Mouse (Mus musculus) T-helper 1 cell (primary cell): ENCODE results near the gene Nmu.

ENCODE experiments used
- in situ Hi-C: fragments of 300-600 bp; cut with MboI, MseI; formaldehyde crosslinking; loops from one replicate; pipeline ENCODE4 v1.15.1; 2025; ENCODE audit warnings: high pct_unique_total_duplicates

Gene Nmu

GRCm38 (mm10) chr5:76363453-76364104 lies at the start of gene Nmu:
TSS of gene Nmu (minus strand) at chr5:76363788.
- in situ Hi-C loops = no loop called here

- in situ Hi-C loops = no loop called here
Measured at GRCm38 (mm10) chr5:76411697-76412096, 48.1 kb upstream of the Nmu start.

DNA sequence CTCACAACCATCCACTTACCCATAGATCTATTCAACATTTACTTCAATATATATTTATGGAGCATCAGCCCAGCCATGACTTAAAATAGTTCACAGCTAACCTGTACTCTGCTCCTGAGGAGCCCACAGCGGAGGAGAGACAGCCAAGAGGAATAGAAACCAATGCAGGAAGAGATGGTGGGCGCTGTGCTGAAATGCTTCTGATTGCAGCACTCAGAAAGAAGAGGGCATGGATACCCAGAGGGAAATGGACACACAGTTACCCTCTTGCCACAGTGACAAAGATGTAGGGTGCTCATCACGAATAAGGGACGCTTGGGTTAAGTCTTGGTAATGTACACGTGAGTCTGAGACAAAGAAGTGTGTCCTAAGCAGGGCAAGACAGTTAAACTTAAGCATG lies 30.8 kb upstream of the Nmu start:
- in situ Hi-C loops = loop anchor here (10.0 kb wide), 1 partner anchor 1210 kb away; no protein-coding TSS in a partner anchor

DNA sequence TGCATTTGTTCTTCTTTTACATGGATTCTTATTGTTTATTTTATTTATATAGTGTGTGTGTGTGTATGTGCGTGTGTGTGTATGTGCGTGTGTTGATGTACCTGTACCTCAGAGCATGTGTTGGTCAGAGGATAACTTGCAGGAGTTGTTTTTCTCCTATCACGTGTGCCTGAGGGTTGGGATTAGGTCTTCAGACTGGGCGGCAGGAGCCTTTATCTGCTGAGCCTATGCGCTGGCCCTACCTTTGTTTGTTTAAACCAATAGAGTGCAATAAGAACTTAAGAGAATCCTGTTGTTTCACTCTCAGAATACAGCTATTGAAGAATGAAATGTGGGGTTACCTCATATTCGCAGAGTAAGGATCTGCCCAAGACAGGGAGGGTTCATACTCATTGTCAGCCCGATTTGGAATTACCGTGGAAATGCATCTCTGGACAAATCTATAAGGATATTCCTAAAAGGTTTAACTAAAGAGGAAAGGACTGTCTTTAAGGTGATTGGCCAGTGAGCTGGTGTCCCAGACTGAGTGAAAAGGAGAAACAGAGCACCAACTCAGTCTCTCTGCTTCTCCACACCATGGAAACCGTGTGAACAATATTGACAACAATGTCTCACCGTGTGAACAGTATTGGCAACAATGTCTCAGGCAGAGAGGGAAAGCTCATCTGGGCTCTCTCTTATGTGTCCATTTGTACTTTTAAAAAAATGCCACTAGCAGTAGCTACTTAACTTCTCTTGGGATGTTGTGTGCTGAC lies 25.6 kb upstream of the Nmu start:
- in situ Hi-C loops = no loop called here

DNA sequence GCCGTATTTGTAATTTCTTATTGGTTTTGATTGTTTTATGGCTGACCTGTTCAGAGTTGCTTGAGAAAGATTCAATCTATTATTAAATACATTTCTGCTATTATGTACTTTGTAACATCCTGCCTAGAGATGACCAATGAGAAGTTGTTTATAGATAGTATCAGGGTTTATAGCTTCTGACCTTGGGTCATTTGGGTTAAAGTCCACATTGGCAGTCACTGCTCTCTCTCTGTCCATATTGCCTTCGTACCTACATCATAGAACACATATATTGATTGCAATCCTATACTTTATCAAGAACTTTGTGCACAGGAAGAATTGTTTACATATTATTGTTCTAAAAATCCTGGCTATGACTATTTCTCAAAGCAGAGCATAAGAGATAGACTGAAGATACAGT lies 24.9 kb upstream of the Nmu start:
- in situ Hi-C loops = no loop called here

- in situ Hi-C loops = no loop called here
Measured at GRCm38 (mm10) chr5:76383673-76384072, 20.1 kb upstream of the Nmu start.

DNA sequence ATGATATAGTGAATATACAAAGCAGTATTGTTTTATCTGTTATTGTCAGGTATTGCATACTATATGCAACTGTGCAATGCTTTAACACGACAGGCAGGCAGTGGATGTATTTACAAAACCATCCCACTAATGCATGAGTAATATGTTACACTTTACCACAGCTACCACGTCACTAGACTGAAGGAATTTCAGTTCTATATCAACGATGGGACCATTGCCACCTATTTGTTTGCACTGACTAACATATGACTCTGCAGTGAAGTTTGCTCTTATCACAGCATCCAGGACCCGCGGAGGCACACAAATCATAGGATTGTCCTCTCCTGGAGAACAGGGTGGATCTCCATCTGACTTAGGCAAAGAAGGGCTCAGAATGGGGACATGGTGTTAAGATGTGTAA lies 18.2 kb upstream of the Nmu start:
- in situ Hi-C loops = no loop called here

- in situ Hi-C loops = no loop called here
Measured at GRCm38 (mm10) chr5:76379216-76379615, 15.6 kb upstream of the Nmu start.

DNA sequence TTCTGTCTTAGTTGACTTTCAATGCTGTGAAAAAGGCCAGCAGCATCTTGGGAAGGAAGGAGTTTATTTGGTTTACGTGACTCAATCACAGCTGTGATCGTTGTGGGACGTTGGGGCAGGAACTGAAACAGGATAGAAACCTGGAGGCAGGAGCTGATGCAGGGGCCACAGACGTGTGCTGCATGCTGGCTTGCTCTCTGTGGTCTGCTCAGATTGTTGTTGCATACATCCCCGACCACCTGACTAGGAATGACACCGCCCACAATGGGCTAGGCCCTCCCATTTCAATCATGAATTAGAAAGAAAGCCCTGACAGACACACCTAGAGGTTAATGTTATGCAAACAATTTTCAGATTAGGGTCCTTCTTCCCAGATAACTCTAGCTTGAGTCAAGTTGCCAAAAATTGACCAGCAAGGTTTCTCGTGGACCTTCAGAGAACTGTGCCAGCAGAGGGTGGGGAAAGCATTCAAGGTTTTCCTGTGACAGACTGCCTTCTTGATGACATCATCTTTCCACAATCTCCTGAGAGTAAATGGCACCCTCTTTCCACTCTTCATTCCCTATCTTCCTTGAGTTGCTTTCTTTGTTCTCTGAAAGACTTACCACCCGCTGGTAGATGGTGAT lies 5.7 kb upstream of the Nmu start:
- in situ Hi-C loops = no loop called here

GRCm38 (mm10) chr5:76365406-76365805 lies 1.8 kb upstream of the Nmu start:
- in situ Hi-C loops = no loop called here

DNA sequence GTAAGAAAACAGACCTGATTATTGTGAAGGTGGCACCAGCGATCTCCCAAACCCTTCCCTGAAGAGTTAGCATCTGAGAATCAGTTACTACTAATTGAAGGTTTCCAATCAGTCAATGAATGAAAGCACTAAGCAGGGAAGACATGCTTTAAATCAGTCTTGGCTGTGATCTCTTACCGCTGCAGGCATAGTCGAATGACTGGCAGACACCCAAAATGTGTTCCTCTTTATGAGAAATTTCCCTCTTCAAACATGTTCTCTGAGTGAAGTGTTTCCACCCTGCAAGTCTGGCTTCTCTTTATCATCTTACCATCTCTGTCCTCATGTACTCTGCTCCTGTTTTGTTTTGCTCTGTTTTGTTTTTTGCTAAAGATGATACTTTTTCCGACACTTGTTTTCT lies 2.8 kb downstream of the Nmu start:
- in situ Hi-C loops = no loop called here

DNA sequence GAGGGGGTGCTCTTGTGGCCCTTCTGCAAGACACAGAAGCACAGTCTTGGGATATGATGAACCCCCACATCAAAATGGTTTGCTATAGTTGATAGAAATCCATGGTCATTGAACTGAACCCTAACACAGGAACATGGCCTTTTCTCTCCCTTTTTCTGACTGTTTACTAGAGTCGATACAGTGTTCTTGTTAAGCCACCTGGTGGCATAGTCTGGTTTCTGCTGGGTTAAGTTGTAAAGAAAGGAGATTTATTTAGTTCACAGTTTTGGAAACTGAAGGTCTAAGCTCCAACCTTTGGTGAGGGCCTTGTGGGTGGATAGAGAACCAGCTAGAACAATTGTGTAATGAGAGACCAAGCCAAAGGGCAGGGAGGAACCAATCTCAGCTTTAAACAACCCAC lies 3.5 kb downstream of the Nmu start:
- in situ Hi-C loops = no loop called here

DNA sequence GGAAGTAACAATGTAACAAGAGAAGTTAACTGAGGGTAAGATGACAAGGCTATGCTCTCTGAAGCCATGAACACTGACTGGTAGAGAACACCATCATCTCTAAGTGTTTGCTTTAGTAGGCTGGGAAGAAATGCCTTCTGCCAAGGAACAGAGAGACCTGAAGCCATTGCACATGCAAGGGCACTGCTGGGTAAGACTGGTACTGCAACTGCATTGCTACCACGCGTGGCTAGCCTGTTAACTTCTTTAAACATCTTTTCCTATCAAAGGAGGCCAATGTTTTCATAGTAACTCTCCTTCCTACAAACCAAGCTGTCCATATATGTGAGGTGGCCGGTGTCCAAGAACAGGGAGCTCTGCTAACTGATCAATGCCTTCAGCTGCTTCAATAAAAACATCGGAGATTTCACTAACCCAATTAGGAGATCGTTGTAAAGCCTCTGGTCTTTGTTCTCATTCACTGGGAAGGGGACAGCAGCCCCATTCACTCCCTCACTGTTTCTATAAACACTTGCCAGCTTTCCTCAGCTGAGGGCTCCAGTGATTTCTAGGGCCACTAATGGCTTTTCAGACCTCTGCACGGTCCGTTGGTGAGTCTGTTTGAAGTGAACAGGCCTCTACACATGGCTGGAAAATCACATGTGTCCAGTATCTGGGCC lies 11.5 kb downstream of the Nmu start:
- in situ Hi-C loops = no loop called here

DNA sequence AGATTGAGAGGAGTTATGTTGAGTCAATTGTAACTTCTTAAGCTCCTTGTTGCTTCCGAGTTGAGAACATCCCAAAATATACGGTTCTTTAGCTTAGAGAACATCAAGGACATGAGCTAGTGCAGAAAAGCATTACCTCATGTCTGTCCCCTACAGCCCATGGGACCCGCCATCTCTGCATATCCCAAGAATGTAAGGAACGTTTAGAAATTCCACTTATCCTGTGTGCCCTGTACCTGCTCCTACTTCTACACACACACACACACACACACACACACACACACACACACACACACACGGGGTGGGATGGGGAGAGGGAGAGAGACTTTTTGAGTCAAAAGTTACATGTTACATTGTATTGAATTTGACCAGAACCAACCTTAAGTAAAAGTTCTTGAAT lies 12.1 kb downstream of the Nmu start:
- in situ Hi-C loops = no loop called here

GRCm38 (mm10) chr5:76346137-76346536 lies 17.5 kb downstream of the Nmu start:
- in situ Hi-C loops = loop anchor here (10.0 kb wide), 1 partner anchor 1471 kb away; no protein-coding TSS in a partner anchor

GRCm38 (mm10) chr5:76340931-76341330 lies 22.7 kb downstream of the Nmu start:
- in situ Hi-C loops = loop anchor here (10.0 kb wide), 1 partner anchor 1466 kb away; no protein-coding TSS in a partner anchor

GRCm38 (mm10) chr5:76337100-76337499 lies 26.5 kb downstream of the Nmu start:
- in situ Hi-C loops = no loop called here

- in situ Hi-C loops = no loop called here
Measured at GRCm38 (mm10) chr5:76333833-76334232, 29.8 kb downstream of the Nmu start.

DNA sequence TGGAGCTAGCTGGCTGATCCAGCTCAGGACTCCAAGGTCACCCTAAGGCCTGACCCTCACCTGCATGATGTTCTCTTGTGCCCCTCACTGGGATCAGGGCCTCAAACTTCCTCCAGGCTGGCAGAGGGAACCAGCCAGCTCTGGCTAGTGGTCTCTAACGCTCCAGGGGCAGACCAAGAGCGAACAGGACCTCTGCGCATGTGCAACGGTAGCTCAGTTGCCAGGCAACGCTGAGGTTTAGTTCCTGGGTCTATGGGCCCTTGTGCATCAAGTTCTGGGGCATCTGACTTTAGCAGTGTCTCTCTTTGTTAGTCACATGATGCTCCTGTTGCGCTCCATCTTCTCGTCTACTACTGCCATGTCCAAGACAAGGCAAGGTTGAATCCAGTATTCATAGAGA lies 32.6 kb downstream of the Nmu start, which contains the start of gene Pdcl2:
TSS of gene Pdcl2 (minus strand) at position 204 of the 400 bp plus-strand sequence.
- in situ Hi-C loops = no loop called here

GRCm38 (mm10) chr5:76327296-76327695 lies 36.3 kb downstream of the Nmu start:
- in situ Hi-C loops = no loop called here

- in situ Hi-C loops = no loop called here
Measured at GRCm38 (mm10) chr5:76325113-76325512, 38.5 kb downstream of the Nmu start.
